Mouse (Mus musculus): ENCODE measurements around the gene Wdr74.

DNA sequence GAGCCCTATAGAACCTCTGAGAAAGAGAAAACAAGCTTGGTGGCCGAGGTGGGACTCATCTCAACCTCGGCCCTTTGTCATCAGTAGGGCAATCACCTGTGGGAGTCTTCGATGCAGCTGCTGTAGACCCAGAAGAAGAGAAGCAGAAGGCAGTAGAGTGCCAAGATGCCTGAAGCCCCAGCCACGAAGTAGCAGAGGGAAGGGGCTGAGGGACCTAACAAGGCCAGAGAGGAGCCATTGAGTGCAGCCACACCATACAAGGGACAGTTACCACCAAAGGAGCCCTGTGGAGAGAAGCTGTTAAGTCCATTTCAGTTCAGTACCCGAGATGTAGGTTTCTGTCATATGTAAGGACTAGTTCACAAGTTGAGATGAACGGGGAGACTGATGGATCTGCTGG, 37.8 kb downstream of the Wdr74 start:
- no peak for TF ChIP-seq CTCF (IDR thresholded peaks at IDR 0.05; ENCODE audit: control insufficient read depth, insufficient read depth, low read length)
- no peak for TF ChIP-seq POLR2A (IDR thresholded peaks at IDR 0.05; ENCODE audit: borderline replicate concordance, control insufficient read depth, low read depth, low read length)
